Mouse (Mus musculus) retina, embryonic 14.5 days (tissue): ENCODE measurements around the gene Tnks2.
"Not testable (repeated sequence)": the region's sequence is repeated elsewhere in the genome, so short reads cannot be mapped to it uniquely, and the experiment has no call there.

Experiments used
- DNase-seq: peaks from one replicate; pipeline ENCODE4 v3.0.0-alpha.2; 2015; ENCODE audit warnings: low spot score

Gene Tnks2

GRCm38 (mm10) chr19:36833788-36834531 lies at the start of gene Tnks2:
TSS of gene Tnks2 (plus strand) at chr19:36834232.
- DNase-seq: peak; percentile 98

GRCm38 (mm10) chr19:36789873-36790733 lies 43.9 kb upstream of the Tnks2 start:
- no peak for DNase-seq

- DNase-seq: no peak
Measured at GRCm38 (mm10) chr19:36792589-36792988, 41.4 kb upstream of the Tnks2 start.

- no peak for DNase-seq
Measured at GRCm38 (mm10) chr19:36793450-36793849, 40.6 kb upstream of the Tnks2 start.

GRCm38 (mm10) chr19:36794008-36794407 lies 40.0 kb upstream of the Tnks2 start:
- no peak for DNase-seq

GRCm38 (mm10) chr19:36795277-36795676 lies 38.8 kb upstream of the Tnks2 start:
- no peak for DNase-seq

GRCm38 (mm10) chr19:36796931-36797330 lies 37.1 kb upstream of the Tnks2 start:
- no peak for DNase-seq

GRCm38 (mm10) chr19:36800288-36800687 lies 33.7 kb upstream of the Tnks2 start:
- no peak for DNase-seq

GRCm38 (mm10) chr19:36801856-36802641 lies 32.0 kb upstream of the Tnks2 start:
- DNase-seq: no peak

GRCm38 (mm10) chr19:36803403-36803802 lies 30.6 kb upstream of the Tnks2 start:
- no peak for DNase-seq

GRCm38 (mm10) chr19:36806842-36807241 lies 27.2 kb upstream of the Tnks2 start:
- no peak for DNase-seq

- no peak for DNase-seq
Measured at GRCm38 (mm10) chr19:36808426-36809105, 25.5 kb upstream of the Tnks2 start.

- no peak for DNase-seq
Measured at GRCm38 (mm10) chr19:36809476-36810168, 24.4 kb upstream of the Tnks2 start.

- peak; percentile 69 for DNase-seq
Measured at GRCm38 (mm10) chr19:36812011-36812410, 22.0 kb upstream of the Tnks2 start.

- peak; percentile 81 for DNase-seq
Measured at GRCm38 (mm10) chr19:36815396-36816271, 18.4 kb upstream of the Tnks2 start.

GRCm38 (mm10) chr19:36818141-36818885 lies 15.7 kb upstream of the Tnks2 start:
- DNase-seq: peak; percentile 65

- no peak for DNase-seq
Measured at GRCm38 (mm10) chr19:36819199-36819598, 14.8 kb upstream of the Tnks2 start.

GRCm38 (mm10) chr19:36820469-36820868 lies 13.6 kb upstream of the Tnks2 start:
- no peak for DNase-seq

- not testable (repeated sequence) for DNase-seq
Measured at GRCm38 (mm10) chr19:36821301-36821700, 12.7 kb upstream of the Tnks2 start.
